Mouse (Mus musculus): ENCODE results near the gene Gart.

- no peak for TF ChIP-seq CTCF (IDR thresholded peaks at IDR 0.05; ENCODE audit: extremely low read depth, insufficient read depth, low read length)
- TF ChIP-seq POLR2A (IDR thresholded peaks at IDR 0.05; ENCODE audit: extremely low read depth, insufficient read depth, low read length) = no peak
Observed at GRCm38 (mm10) chr16:91585617-91586016, 61.1 kb downstream of the Gart start.
